Mouse (Mus musculus) spleen, postnatal 4 days (tissue): ENCODE measurements around the gene Tsen34.
"Not testable (repeated sequence)": the region's sequence is repeated elsewhere in the genome, so short reads cannot be mapped to it uniquely, and the experiment has no call there.

Experiments
- DNase-seq, 2 experiments: peaks; one replicate each; pipeline ENCODE4 v3.0.0; 2022; ENCODE audit warnings: low spot score in 2 of 2

Tsen34 gene

DNA sequence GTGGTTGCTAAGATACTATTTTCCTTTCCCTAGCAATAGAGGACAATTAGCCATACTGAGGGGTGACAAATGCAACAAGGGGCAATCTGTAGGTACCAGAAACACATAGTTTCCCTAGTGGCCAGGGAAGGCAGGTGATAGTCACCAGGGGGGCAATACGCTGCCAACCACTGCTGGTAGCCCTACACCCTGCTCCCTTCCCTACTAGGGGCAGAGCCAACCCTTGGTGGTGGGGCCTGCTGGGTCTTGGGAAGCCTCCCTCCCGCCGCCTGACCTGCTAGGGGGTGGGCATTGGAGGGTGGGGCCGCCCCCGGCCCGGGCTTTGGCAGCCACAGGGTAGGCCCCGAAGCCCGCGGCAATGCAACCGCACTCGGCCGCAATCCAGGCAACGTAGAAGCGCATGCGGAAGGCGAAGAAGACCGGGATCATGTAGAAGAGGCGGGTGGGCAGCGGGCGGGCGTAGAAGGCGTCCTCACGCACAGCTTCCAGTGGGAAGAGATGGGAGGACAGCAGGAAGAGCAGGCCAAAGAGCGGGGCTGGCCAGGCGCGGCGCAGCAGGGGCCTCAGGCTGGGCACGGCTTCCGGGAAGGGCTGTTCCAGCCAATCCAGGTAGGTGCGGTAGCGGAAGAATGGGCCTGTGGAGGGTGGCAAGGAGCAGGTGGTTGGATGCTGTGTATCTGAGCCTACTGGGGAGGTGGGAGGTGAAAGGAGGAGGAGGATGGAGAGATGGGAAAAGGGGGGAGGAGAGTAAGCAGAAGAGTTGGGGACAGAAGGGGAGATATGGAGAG, 7.1 kb upstream of the Tsen34 start:
- no peak for DNase-seq

DNA sequence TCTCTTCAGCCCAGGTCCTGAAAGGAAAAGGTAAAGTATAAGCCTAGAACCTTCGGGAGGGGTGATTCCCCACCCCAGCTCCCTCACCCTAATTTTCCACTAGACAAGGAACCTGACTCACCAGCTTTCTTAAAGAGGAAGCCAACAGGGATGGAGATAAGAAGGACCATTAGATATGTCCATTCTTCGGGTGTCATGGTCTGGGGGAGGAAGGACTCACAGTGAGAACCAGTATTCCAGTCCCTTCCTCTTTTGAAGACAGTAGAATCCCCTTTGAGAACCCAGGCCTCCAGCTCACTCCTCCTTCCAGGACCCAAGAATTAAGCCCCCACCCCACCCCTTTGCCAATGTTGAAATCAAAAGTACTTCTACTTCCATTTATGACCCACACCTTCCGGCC, 744 bp upstream of the Tsen34 start:
- no peak for DNase-seq

DNA sequence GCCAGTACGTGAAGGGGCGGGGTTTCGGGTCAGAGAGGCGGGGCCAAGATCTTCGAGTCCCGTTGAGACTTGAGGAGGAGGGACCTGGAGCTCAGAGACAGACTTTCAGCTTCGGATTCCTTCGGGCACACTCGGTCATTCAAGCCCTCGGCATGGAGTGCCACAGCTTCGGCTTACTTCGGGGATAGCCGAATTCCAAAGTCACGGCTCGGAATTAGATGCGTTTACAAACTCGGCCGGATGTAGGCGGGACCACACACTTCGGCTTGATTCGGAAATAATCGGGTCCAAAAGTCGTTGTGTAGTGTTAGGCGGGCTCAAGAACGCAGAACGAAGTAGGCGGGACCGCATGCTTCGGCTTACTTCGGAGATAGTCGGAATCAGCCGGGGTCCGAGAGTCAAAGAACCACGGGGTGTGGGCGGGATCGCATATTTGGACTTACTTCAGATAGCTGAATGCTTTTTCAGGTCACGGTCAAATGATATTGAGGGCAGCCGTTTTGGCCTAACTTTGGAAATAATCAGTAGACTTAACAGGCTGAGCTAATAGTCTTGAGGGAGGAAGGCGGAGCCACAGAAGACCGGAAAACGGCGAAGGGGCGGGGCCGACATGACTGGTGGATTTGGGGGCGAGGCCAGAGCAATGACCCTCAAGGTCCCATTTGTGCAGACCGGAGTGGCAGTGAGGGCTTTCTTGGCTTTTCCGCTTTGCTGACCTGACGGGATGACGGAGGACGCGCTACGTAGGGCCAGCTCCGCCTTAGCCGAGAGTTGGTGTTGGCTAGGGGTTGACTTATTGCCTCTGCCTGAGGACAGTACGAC, 535 bp downstream of the Tsen34 start, which contains the start of gene Mboat7:
TSS of gene Mboat7 (minus strand) at position 537 of the 822 bp plus-strand sequence.
- peak; percentile 96 for DNase-seq

DNA sequence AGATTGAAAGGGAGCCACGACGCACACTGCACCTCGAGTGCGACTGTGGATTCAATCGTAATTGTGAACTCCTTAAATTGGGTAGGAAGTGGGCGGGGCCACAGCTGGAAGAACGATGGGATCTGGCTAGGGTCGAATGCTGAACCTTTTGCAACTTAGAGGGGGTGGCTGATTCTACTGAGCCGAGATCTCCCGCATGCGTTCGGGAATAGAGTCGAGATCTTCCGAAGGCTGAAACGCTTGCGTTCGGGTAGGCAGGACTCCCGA, 1.1 kb downstream of the Tsen34 start:
- DNase-seq = no peak

DNA sequence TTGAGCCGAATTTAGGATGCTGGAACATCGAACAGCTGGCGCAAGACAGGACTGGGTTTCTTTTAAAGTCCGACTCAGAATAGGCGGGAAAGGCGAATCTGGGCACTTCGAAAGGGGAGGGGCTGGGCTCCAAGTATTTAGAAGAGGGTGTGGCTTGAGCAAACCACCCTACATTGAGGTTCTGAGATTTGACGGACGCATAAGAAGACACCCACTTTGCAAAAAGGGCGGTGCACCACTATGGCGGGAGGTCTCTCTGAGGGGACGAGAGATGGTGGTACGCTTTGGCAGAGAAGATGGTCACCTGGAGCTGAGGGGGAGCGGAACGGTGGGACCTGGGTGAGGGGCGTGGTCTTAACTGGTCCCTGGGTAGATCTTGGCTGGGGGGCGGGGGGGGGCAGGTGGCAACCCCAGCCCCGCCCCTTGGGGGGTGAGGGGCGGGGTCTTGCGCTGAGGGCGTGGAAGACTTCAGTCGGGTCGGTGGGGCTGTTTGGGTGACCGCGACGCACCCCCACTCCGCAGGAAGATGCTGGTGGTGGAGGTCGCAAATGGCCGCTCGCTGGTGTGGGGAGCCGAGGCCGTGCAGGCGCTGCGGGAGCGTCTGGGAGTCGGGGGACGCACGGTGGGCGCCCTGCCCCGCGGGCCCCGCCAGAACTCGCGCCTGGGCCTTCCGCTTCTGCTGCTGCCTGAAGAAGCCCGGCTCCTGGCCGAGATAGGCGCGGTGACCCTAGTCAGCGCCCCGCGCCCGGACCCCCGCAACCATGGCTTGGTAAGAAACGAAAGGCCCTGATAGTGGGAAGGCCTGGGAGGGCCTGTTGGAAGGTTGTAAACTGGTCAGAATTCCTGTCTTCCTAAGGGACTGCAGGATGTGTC, 1.6 kb downstream of the Tsen34 start:
- peak; percentile 62 to 76 for DNase-seq

DNA sequence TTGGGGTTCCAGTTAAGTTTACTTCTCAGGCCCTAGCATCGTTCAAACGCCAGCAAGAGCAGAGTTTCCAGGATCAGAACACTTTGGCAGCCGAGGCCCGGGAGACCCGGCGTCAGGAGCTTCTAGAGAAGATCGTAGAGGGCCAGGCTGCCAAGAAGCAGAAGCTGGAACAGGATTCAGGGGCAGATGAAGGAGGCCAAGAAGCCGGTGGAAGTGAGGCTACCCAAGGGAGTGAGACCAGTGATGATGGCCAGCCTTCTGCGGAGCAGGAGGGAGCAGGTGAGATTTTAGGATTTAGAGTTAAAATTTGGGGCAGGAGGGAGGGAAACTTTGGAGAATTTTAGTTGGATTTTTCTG, 2.3 kb downstream of the Tsen34 start:
- not testable (repeated sequence) for DNase-seq

DNA sequence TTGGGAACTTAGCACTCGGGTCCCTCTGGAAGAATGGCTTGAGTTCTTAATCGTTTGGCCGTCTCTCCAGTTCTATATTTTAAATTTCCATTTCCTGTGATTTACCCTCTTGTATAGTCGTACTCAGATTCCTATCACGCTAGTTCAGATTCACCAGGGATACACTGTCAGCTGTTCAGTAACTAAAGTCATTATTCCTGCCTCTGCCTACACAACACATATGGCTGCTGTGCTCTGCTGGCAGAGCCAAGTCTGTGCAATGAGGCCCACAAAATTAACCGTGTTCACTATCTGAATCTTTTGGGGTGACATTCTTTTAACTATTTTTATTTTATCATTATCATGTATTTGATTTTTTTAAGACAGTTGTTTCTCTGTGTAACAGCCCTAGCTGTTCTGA, 5.8 kb downstream of the Tsen34 start:
- DNase-seq = no peak

DNA sequence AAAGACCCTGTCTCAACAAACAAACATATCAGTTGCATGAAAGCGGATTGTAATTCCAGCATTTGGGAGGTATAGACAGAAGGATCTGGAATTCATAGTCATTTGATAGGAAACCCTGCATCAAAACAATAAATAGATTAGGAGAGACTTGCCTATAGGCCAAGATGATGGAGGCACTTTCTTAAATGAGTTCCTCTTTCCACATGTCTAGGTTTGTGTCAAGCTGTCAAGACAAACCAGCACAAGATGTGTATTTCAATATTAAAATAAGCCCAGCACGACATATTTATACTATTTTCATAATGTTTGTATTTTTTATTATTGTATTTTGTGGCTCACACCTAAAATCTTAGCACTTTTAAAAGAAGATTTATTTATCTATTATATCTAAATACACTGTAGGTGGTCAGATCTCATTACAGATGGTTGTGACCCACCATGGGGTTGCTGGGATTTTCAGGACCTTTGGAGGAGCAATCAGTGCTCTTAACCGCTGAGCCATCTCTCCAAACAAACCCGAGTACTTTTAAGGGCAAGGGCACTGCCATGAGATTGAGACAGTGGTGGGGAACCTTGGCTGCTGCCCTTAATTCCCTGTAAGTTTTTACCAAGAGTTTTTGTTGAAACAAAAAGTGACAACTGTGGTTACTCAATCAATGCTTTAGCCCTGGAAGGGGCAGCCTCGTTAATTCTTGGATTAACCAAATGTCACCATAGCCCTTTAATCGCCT, 10.7 kb downstream of the Tsen34 start:
- no peak for DNase-seq

DNA sequence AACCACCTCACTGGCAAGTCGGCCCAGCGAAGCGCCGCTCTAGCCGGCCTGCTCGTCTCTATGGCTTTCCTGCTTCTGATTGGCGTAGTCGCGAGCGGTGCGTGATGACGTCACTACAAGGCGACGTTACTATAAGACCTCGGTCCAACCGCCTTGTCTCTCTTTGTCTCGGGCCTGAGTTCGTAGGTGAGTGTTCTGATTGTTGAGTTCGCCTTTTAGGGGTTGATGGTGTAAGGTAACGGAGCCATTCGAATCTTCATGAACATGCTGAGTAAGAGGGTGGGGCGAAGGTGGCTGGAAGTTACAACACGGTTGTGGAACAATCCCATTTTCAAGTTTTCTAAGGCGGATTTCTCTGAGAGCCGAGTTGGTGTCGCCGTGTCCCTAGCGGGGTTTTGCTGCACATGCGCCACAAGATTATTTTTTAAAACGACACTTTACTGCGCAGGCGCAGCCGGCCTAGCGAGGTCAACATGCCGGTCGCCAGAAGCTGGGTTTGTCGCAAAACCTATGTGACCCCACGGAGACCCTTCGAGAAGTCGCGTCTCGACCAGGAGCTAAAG, 11.3 kb downstream of the Tsen34 start, which contains the start of gene Rps9:
TSS of gene Rps9 (plus strand) at position 115 of the 563 bp plus-strand sequence.
- peak; percentile 96 to 98 for DNase-seq

DNA sequence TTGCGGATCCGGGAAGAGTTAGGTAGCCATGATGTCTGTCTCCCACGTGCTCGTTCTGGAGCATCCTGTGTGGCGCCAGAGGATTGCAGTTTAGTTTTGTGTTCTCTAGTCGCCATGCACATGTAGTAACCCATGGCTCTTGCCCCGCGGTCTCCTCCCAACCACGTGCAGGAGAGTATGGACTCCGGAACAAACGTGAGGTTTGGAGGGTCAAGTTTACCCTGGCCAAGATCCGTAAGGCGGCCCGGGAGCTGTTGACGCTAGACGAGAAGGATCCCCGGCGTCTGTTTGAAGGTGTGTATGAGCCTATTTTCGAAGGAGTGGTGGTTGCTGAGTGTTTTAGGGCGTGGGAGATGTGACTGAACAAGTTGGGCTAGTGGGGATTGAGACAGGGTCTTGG, 11.8 kb downstream of the Tsen34 start:
- DNase-seq = no peak

DNA sequence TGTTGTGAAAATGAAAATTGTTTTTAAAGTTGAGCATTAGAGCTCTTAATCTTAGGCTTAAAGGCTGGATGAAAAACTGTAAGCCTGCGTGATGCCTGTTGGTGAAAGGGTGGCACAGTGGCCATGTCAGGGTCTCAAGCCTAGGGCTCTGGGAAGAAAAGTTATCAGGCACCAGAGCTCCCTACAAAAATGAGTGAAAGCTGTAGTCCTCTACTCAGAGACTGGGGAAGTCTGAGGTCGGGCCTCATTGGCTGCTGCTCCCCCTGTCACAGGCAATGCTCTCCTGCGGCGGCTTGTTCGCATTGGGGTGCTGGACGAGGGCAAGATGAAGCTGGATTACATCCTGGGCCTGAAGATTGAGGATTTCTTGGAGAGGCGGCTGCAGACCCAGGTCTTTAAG, 12.8 kb downstream of the Tsen34 start:
- DNase-seq = not testable (repeated sequence)

DNA sequence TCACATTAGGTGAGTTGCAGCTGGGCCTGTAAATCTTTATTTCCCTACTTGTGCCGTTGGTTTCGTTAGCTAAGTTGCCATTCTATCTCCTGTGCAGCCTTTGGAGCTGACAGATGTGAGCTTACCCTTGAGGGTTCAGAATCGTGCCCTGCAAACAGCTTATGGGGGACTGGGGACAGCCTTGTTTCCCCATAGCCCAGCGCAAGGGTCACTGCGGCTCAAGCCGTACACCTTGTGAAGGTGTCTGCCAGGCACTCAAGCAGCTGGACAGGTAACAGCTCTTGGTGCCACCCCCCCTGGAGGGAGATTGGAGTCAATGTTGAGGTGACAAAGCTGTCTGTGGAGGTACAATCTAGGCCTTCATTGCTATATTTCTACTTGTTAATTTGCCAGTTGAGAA, 13.2 kb downstream of the Tsen34 start:
- no peak for DNase-seq

DNA sequence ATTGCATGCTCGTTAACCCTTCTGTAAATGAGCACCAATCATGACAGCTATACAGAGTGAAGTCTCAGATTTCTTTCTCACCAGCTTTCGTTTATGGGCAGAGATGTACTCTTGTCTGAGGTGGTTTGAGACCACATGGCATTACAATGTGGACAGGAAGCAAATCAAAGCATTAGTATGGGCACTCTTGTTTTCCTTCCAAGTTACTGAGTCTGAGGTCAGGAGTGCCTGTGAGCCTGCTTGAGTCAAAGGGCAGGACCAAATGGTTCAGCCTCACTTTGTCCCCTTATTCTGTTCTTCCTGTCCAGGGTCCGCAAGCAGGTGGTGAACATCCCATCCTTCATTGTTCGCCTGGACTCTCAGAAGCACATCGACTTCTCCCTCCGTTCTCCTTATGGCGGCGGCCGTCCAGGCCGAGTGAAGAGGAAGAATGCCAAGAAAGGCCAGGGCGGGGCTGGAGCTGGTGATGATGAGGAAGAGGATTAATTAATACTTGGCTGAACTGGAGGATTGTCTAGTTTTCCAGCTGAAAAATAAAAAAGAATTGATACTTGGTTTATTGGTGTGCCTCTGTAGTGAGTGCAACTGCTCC, 13.8 kb downstream of the Tsen34 start:
- DNase-seq = no peak

DNA sequence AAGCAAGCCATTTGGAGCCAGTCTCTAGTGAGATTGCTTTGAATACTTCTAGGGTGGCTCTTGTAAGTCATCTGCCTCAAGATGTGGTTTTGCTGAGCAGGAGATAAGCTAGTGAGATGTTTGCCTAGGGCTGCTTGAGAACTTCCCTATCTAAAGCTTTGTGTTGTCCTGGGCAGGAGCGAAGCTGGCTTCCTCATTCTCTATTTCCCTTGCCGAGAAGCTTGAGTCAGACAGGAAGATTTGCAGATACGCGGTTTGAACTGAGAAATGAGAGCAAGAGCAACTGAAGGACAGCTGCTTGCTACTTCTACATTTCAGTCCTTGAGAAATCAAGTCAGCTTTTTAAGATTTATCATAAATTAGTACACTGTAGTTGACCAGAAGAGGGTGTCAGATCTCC, 14.4 kb downstream of the Tsen34 start:
- no peak for DNase-seq

DNA sequence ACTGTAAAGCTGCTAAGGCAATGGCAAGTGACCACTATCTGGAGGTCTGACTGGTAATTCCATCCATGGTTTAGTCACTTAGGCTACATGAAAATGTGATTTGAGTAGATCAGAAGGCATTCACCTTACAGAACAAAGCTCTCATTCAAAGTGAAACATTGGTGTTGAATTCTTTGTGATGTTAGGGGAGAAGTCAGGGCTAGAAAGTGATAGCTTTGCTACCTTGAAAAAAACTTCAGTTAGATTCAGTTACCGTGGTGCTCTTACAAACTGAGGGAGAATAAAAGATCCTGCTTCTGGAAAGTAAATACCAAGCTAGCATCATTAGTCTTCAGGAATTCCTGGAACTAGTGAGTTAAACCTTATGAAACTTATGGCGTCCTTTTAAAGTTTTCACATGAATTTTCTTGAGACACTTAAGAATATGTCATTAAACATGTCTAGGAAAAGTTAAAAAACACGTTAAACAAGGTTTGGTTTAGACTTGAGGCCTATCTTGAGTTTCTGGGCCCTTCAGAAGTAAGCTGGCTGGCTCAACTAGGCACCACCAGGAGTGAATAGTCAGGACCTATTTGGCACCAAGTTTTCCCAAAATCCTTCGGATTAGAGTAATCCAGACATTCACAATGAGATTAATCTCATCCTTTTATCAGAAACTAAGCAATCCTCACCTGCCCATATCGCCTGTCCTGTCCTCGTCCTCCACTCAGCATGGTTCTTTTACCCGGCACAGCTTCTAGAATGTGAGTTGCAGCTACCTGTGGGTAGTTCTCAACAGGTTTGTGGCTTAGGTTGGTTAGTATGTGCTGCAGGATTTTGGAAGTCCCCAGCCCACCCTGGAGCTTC, 15.1 kb downstream of the Tsen34 start:
- no peak for DNase-seq

DNA sequence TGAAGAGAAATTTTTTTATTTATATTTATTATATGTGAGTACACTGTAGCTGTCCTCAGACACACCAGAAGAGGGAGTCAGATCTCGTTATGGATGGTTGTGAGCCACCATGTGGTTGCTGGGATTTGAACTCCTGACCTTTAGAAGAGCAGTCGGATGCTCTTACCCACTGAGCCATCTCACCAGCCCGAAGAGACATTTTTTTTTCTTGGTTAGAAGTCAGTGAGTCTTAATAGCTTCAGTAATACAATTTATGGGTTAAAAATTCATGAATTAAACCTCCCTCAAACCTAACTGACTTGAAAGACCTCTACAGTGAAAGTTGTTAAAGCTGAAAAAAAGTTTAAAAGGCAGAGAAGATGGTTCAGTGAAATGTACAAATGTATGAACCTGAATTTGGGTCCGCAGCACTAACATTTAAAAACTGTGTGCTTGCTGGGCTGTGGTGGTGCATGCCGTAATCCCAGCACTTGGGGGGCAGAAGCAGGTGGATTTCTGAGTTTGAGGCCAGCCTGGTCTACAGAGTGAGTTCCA, 15.9 kb downstream of the Tsen34 start:
- DNase-seq = not testable (repeated sequence)

DNA sequence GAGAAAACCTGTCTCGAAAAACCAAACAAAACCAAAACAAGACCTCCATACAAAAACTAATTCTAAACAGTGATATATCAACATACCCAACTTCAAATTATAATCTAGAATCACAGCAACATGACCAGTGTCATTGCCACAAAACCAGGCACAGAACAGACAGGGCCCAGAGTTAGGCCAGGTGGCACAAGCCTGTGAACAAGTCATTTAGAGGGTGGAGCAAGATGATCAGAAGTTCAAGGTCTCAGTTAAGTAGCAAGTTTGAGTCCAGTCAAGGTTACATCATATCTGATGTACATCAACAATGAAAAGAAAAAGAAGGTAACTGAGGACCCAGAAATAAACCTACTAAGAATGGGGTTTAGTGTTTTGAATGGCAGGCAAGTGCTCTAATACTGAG, 16.3 kb downstream of the Tsen34 start:
- no peak for DNase-seq

DNA sequence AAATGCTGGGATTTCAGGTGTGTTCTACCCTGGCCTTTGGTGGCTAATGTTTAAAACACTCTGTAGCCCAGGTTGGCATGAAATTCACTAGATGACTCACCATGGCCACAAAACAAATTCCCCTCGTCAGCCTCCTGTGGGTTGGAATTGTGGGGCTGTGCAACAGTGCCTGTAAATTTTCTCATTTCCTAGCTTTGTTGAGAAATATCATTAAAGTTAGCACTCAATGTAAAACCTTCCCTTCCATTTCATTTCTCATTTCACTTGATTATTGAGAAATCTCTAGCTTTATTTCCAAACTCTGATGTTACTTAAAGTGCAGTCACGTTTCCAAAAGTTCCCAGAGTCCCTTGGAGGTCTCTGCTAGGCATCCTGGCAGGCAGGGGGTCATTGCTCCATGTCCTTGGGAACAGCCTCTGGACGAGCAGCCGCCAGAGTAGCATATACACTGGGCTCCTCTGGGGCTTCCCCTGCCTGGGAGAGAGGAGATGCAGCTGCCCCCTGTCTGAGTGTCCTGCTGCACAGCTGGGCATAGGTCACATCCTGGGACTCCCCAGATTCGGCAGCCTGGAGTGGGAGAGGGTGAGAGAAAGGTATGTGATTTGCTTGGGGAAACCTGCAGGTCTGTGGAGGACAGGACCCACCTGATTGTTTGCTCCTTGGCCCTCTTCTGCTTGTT, 19.7 kb downstream of the Tsen34 start:
- DNase-seq = peak in 1 of 2 experiments; percentile 12

DNA sequence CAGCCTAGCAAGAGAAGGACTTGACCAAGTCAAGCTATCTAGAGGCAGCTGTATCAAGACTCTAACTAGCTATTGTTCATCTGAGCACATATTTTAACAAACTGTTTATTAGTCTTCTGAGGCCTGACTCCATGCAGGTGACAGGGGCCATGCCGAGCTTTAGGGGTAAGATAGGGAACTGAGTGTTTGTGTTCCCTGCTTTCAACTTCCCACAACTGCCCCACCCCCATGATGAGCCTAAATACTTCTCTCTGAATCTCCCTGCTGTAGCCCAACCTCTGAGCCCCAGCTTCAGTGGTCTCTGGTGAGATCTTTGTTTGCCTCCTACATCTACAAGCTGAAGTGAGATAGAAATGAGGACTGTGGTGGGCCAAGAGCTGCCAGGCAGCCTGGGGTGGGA, 22.6 kb downstream of the Tsen34 start:
- DNase-seq = no peak
